Mouse (Mus musculus) v-Abl transformed pro-B cells (cell line): ENCODE measurements around the gene Sell.

Experiments used
- in situ Hi-C, 2 experiments: fragments of 400-800 bp; cut with MboI; formaldehyde crosslinking; loops; one replicate each; pipeline ENCODE4 v1.15.1; 2025; ENCODE audit not compliant: unreplicated experiment in 2 of 2

Sell gene

DNA sequence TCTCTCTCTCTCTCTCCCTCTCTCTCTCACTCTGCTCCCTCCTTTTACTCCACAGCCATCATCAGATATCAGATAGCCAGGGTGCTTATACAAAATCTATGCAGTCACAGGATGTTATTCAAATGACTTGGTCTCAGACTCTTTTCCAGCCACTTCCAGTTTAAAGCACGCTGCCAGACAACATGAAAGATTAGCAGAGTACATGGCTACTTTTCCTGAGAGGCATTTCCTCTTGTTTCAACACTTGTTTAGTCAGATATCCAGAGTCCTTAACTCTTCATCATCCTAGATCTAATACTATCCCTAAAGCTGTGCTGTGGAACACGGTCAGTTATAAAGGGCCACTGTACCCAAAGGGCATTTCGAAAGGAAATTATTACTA lies 59.0 kb downstream of the Sell start:
- in situ Hi-C loops: no loop called here

DNA sequence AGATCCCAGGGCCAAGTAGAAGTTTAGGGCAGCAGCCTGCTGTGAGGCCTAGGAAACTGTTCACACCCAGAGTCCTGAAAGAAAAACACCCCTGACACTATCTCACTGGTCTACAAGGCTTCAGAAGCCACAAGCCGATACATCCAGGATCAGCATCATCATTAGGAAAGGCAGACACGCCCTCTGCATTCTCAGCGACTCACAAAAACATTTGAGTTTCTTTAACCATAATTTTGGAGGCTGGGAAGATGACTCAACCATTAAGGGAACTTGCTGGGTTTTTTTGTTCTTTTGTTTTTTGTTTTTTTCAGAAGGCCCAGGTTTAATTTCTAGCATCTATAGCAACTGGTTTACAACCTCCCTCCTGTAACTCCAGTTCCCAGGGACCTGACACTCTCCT lies 62.1 kb downstream of the Sell start:
- in situ Hi-C loops: no loop called here

DNA sequence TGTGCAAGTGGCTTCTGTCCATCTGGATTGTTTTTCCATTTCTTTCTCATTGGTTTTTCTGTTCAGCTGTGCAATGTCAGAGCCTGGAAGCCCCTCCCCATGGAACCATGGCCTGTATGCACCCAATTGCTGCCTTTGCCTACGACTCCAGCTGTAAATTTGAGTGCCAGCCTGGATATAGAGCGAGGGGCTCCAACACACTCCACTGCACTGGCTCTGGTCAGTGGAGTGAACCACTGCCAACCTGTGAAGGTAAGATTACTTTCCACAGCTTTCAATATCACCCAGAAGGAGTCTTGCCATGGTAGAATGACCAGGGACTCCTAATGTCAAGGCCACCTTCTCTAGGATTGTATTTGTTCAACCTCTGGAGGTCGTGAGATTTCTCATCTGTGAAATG lies 68.2 kb downstream of the Sell start:
- in situ Hi-C loops: no loop called here

DNA sequence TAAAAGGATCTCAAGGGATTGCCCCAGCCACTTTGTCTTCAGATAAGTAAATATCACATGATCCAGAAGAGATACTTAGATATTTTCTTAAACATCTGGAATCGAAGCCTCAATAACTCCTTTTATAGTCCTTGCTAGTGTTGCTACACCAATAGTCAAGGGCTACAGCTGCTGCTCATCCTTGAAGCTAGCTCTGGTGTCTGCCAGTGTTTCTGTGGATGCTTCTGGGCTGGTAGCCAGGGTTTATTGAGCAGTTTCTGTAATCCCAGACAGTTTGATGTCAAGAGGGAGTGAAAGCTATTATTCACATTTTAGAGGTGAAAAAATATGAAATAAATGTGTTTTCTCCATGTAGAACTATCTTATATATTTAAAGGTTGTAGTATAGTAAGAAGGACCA lies 70.8 kb downstream of the Sell start:
- in situ Hi-C loops: no loop called here
